Mouse (Mus musculus) liver, adult 2 months (tissue): ENCODE results near the gene Ndufa6.

Experiments used
- CTCF ChIP-seq: fragments of 200-500 bp; IDR thresholded peaks from 2 replicates; pipeline ENCODE4 v1.5.1; 2011; ENCODE audit warnings: low read depth, low read length, control low read depth
- POLR2A ChIP-seq: fragments of 200-500 bp; IDR thresholded peaks from 2 replicates; pipeline ENCODE4 v1.6.1; 2011; ENCODE audit warnings: low read length, control low read depth; ENCODE audit not compliant: insufficient read depth; ENCODE audit errors: extremely low read depth

- TF ChIP-seq CTCF (0 out of 2 replicates have a peak, but pooled peaks have one; percentile 3), POLR2A (no peak)
These were observed 49.5 kb upstream of the Ndufa6 start for GRCm38 (mm10) chr15:82403606-82404005.
